Mouse (Mus musculus): ENCODE results near the gene Lmnb2.

DNA sequence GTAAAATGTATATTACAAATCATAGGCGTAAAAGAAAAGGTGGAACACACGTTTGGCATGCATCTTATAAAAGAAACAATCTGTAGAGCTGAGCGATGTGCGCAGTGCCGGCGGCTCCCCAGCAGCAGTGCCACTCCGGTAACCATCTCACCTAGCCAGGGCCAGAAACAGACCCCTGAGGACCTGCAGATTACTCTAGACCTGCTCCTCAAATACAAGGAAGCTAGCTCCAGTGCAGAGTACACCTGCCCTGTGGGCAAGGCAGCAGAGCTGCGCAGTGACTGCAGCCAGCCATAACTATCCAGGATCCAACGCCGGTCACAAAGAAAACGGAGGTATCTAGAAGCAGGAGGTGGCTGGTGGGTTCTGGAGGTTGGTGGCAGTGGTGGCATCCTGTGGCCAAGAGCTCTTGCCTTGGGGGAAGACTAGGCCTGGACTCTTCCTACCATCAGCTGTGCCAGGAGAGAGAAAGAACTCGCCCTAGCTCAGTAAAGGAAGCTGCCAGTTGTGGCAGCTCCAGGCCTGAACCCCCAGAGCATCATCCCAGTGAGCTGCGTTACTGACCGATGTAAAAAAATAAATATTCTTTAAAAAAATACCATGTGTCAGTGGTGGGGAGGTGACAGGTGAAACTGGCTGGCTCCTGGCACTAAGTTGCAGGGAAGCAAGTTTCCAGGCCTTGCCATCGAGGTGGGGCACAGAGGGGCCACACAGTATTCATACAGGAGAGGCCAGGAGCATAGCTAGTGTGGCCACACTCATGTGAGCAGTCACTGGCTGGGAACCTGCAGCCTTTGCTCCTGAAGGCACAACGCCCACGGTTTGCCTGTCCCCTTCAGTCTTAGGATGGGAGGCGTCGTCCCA lies 16.4 kb downstream of the Lmnb2 start:
- no peak for TF ChIP-seq CTCF (IDR thresholded peaks at IDR 0.05; ENCODE audit: extremely low read depth, insufficient read depth, insufficient read length, insufficient replicate concordance)
- TF ChIP-seq POLR2A (IDR thresholded peaks at IDR 0.05; ENCODE audit: low read depth, low read length), result no peak
